Mouse (Mus musculus) induced T-regulatory cell, adult 2 months (primary cell): Measurements from ENCODE around the gene Olfr1426.
"Not testable (repeated sequence)": the region's sequence is repeated elsewhere in the genome, so short reads cannot be mapped to it uniquely, and the experiment has no call there.

ENCODE experiments used
- DNase-seq: peaks from one replicate; pipeline ENCODE4 v3.0.0-alpha.2; 2012; ENCODE audit warnings: low read depth

The Olfr1426 gene

GRCm38 (mm10) chr19:12091913-12092312, at the start of gene Olfr1426:
Olfr1426 (minus strand) TSS chr19:12092013.
- no peak for DNase-seq

- peak; percentile 38 for DNase-seq
Measured at GRCm38 (mm10) chr19:12134289-12134688, 42.5 kb upstream of the Olfr1426 start.

- DNase-seq: no peak
Measured at GRCm38 (mm10) chr19:12123103-12123502, 31.3 kb upstream of the Olfr1426 start, which contains the start of gene Olfr76. Olfr76 (minus strand) TSS chr19:12123203.

- DNase-seq: no peak
Measured at GRCm38 (mm10) chr19:12116464-12116863, 24.7 kb upstream of the Olfr1426 start.

GRCm38 (mm10) chr19:12115797-12116196, 24.0 kb upstream of the Olfr1426 start, which contains the start of gene Olfr1428:
Olfr1428 (minus strand) TSS chr19:12115897.
- DNase-seq: no peak

- DNase-seq: no peak
Measured at GRCm38 (mm10) chr19:12113807-12114206, 22.0 kb upstream of the Olfr1426 start.

- DNase-seq: no peak
Measured at GRCm38 (mm10) chr19:12104541-12104940, 12.7 kb upstream of the Olfr1426 start.

- DNase-seq: no peak
Measured at GRCm38 (mm10) chr19:12103234-12103633, 11.4 kb upstream of the Olfr1426 start, which contains the start of gene Olfr1427. Olfr1427 (minus strand) TSS chr19:12103334.

- not testable (repeated sequence) for DNase-seq
Measured at GRCm38 (mm10) chr19:12077631-12078030, 14.2 kb downstream of the Olfr1426 start, which contains the start of gene Olfr1425. Olfr1425 (minus strand) TSS chr19:12077731.

GRCm38 (mm10) chr19:12069546-12069945, 22.3 kb downstream of the Olfr1426 start:
- not testable (repeated sequence) for DNase-seq

- not testable (repeated sequence) for DNase-seq
Measured at GRCm38 (mm10) chr19:12067806-12068205, 24.0 kb downstream of the Olfr1426 start.

GRCm38 (mm10) chr19:12062582-12062981, 29.2 kb downstream of the Olfr1426 start, which contains the start of gene Olfr1424:
Olfr1424 (minus strand) TSS chr19:12062682.
- DNase-seq: not testable (repeated sequence)

- DNase-seq: no peak
Measured at GRCm38 (mm10) chr19:12043163-12043562, 48.6 kb downstream of the Olfr1426 start.

GRCm38 (mm10) chr19:12041217-12041616, 50.6 kb downstream of the Olfr1426 start, which contains the start of gene Olfr1423:
Olfr1423 (minus strand) TSS chr19:12041317.
- DNase-seq: no peak

- no peak for DNase-seq
Measured at GRCm38 (mm10) chr19:12037727-12038126, 54.1 kb downstream of the Olfr1426 start.
